ENCODE assay signal across 8 mouse cellular contexts in genomic region chr3:89159211-89159610, GRCm38 (mm10). TPM values are rescaled to one million over a fixed set of nuclear protein-coding genes. Genes with fewer than 3 reads are reported as not detected.
DNase-seq lines count a peak whose midpoint lies in the region; ATAC-seq and TF ChIP-seq lines count a peak whose summit lies in the region.

No protein-coding gene starts in this region.

- H3K27me3 ChIP-seq in cerebellum, adult 2 months (ENCODE audit: control insufficient read depth, insufficient read depth, low read length): no peaks in the 10 kb centered on the region
- H3K27me3 ChIP-seq in forebrain, embryonic 14.5 days (replicated peaks; ENCODE audit: control insufficient read depth, insufficient read depth, low read length): no peaks in the 10 kb centered on the region
- no peaks in the 10 kb centered on the region; the same call in 1 of the 2 replicates for H3K27me3 ChIP-seq in intestine, embryonic 14.5 days (replicated peaks; ENCODE audit: control insufficient read depth, insufficient read depth, low read length)
- peaks cover 17% of the 10 kb centered on the region for H3K27me3 ChIP-seq in liver, postnatal 0 days (ENCODE audit: insufficient read depth, low read length)
- no peaks in the 10 kb centered on the region for H3K27me3 ChIP-seq in neural tube, embryonic 15.5 days (replicated peaks)

- TF ChIP-seq EP300 in liver, postnatal 0 days (IDR thresholded peaks at IDR 0.05; ENCODE audit: low read depth): no peak

- no peaks in the 10 kb centered on the region for H3K9me3 ChIP-seq in forebrain, embryonic 14.5 days (replicated peaks; ENCODE audit: control insufficient read depth, low read length)
- no peaks in the 10 kb centered on the region for H3K9me3 ChIP-seq in intestine, embryonic 14.5 days (ENCODE audit: control insufficient read depth, low read length)
- H3K9me3 ChIP-seq in liver, postnatal 0 days (ENCODE audit: low read length): no peaks in the 10 kb centered on the region
- H3K9me3 ChIP-seq in neural tube, embryonic 15.5 days (replicated peaks): no peaks in the 10 kb centered on the region

- H3K27ac ChIP-seq in cerebellum, adult 2 months (ENCODE audit: insufficient read depth, low read length): no peak overlapping the region
- H3K27ac ChIP-seq in forebrain, embryonic 14.5 days (ENCODE audit: low read depth, low read length): no peak overlapping the region
- H3K27ac ChIP-seq in intestine, embryonic 14.5 days (ENCODE audit: low read depth): no peak overlapping the region
- no peak overlapping the region for H3K27ac ChIP-seq in liver, postnatal 0 days (ENCODE audit: low read depth)
- peak overlapping the region; percentile 72 for H3K27ac ChIP-seq in neural tube, embryonic 15.5 days (replicated peaks)

- no peak for TF ChIP-seq CTCF in cerebellum, adult 2 months (IDR thresholded peaks at IDR 0.05; ENCODE audit: borderline replicate concordance, insufficient read depth, low read depth, low read length)
- no peak for TF ChIP-seq CTCF in liver, postnatal 0 days (IDR thresholded peaks at IDR 0.05; ENCODE audit: low read depth)

- no peak for DNase-seq in cerebellum, adult 2 months
- DNase-seq in cerebellum, adult 9-11 months: no peak
- DNase-seq in adrenal gland, adult 18-20 months (ENCODE audit: low spot score in 2 of 2): peak; percentile 69 to 71
- peak; percentile 23 for DNase-seq in forebrain, embryonic 14.5 days (ENCODE audit: low spot score)
- peak; percentile 91 for DNase-seq in intestine, embryonic 14.5 days (ENCODE audit: low spot score)
- peak; percentile 77 for DNase-seq in liver, postnatal 0 days
- no peak for DNase-seq in frontal cortex, postnatal 10 days (ENCODE audit: low spot score in 2 of 2)

- peaks cover 8% of the 10 kb centered on the region; the same call in 1 of the 2 replicates for H3K4me1 ChIP-seq in cerebellum, adult 2 months (ENCODE audit: control insufficient read depth, insufficient read depth, low read length)
- peaks cover 11% of the 10 kb centered on the region; the same call in 1 of the 2 replicates for H3K4me1 ChIP-seq in forebrain, embryonic 14.5 days (ENCODE audit: control insufficient read depth, insufficient read depth, low read length)
- H3K4me1 ChIP-seq in intestine, embryonic 14.5 days (replicated peaks; ENCODE audit: control insufficient read depth, insufficient read depth, low read length): peaks cover 9% of the 10 kb centered on the region
- peaks cover 19% of the 10 kb centered on the region for H3K4me1 ChIP-seq in liver, postnatal 0 days (ENCODE audit: insufficient read depth)
- H3K4me1 ChIP-seq in neural tube, embryonic 15.5 days: peaks cover 38% of the 10 kb centered on the region

- no peak for TF ChIP-seq POLR2A in cerebellum, adult 2 months (IDR thresholded peaks at IDR 0.05; ENCODE audit: borderline replicate concordance, insufficient read depth, low read length)

- peak overlapping the region; percentile 65 for H3K4me3 ChIP-seq in cerebellum, adult 2 months (replicated peaks; ENCODE audit: insufficient read depth, low read depth, low read length)
- H3K4me3 ChIP-seq in forebrain, embryonic 14.5 days (ENCODE audit: low read depth, low read length): peak overlapping the region; percentile 73
- peak overlapping the region; percentile 57 for H3K4me3 ChIP-seq in intestine, embryonic 14.5 days (ENCODE audit: low read depth, low read length)
- H3K4me3 ChIP-seq in liver, postnatal 0 days (ENCODE audit: low read depth, low read length): peak overlapping the region; percentile 49
- peak overlapping the region; percentile 84 for H3K4me3 ChIP-seq in neural tube, embryonic 15.5 days (replicated peaks)

- 6% methylated on average over 13 of the region's 13 CpGs for WGBS in cerebellum, adult 2 months
- WGBS in forebrain, embryonic 14.5 days: 1% methylated on average over 13 of the region's 13 CpGs
- WGBS in intestine, embryonic 14.5 days: 3% methylated on average over 13 of the region's 13 CpGs
- 1% methylated on average over 13 of the region's 13 CpGs for WGBS in liver, postnatal 0 days (ENCODE audit: insufficient replicate concordance)
- under 1% methylated on average over 13 of the region's 13 CpGs for WGBS in neural tube, embryonic 15.5 days

- ATAC-seq in forebrain, embryonic 14.5 days: peak; percentile 13; the same call in 1 of the 2 replicates
- ATAC-seq in intestine, embryonic 14.5 days (replicated peaks; ENCODE audit: low FRiP score, low TSS enrichment, low read depth): peak; percentile 28; the same call in 1 of the 2 replicates
- ATAC-seq in liver, postnatal 0 days: peak; percentile 34; the same call in 1 of the 2 replicates
- ATAC-seq in neural tube, embryonic 15.5 days (ENCODE audit: low FRiP score): peak; percentile 51; the same call in 1 of the 2 replicates

- H3K36me3 ChIP-seq in forebrain, embryonic 14.5 days (ENCODE audit: control insufficient read depth, insufficient read depth, low read length): no peaks in the 10 kb centered on the region
- H3K36me3 ChIP-seq in intestine, embryonic 14.5 days (ENCODE audit: control insufficient read depth, insufficient read depth, low read length): no peaks in the 10 kb centered on the region
- no peaks in the 10 kb centered on the region for H3K36me3 ChIP-seq in liver, postnatal 0 days (replicated peaks; ENCODE audit: insufficient read depth, low read length)
- H3K36me3 ChIP-seq in neural tube, embryonic 15.5 days: no peaks in the 10 kb centered on the region

- H3K4me2 ChIP-seq in forebrain, embryonic 14.5 days (ENCODE audit: low read length): peak overlapping the region; percentile 95
- H3K4me2 ChIP-seq in intestine, embryonic 14.5 days (ENCODE audit: low read length): peak overlapping the region; percentile 98
- peak overlapping the region; percentile 91 for H3K4me2 ChIP-seq in liver, postnatal 0 days (ENCODE audit: low read depth, low read length)
- H3K4me2 ChIP-seq in neural tube, embryonic 15.5 days: peak overlapping the region; percentile 88

- H3K9ac ChIP-seq in forebrain, embryonic 14.5 days (ENCODE audit: low read length): peak overlapping the region; percentile 81
- peak overlapping the region; percentile 43; the same call in 1 of the 2 replicates for H3K9ac ChIP-seq in intestine, embryonic 14.5 days (ENCODE audit: low read length)
- no peak overlapping the region; the same call in 1 of the 2 replicates for H3K9ac ChIP-seq in liver, postnatal 0 days (replicated peaks)
- peak overlapping the region; percentile 78 for H3K9ac ChIP-seq in neural tube, embryonic 15.5 days (replicated peaks)

RNA-seq across cellular contexts. Expression of gene Hcn3, which starts 0.8 kb away (rescaled TPM):
- polyA plus RNA-seq in cerebellum, adult 2 months (2012; rRNA removed): 13.0 and 14.6 TPM in 2 replicates
- 1 to 10 TPM; 2.6 to 7.7 TPM for total RNA-seq in adrenal gland, adult 18-20 months (2021)
- 9.4 and 13.0 TPM in 2 replicates for polyA plus RNA-seq in forebrain, embryonic 14.5 days (2014; fragmentation: Nextera tagmentation; extraction: Ambion mirVana)
- polyA plus RNA-seq in intestine, embryonic 14.5 days (2014; fragmentation: Nextera tagmentation; extraction: Ambion mirVana): 1.8 and 2.5 TPM in 2 replicates
- 0.19 and 0.49 TPM in 2 replicates for polyA plus RNA-seq in liver, postnatal 0 days (2015; fragmentation: Nextera tagmentation; extraction: Ambion mirVana)
- 44.8 and 59.3 TPM in 2 replicates for polyA plus RNA-seq in neural tube, embryonic 15.5 days (2015; fragmentation: Nextera tagmentation; extraction: Ambion mirVana)

RNA-seq across cellular contexts. Expression of gene Clk2, which starts 5.4 kb away (rescaled TPM):
- 75.5 and 80.2 TPM in 2 replicates for polyA plus RNA-seq in cerebellum, adult 2 months (2012; rRNA removed)
- 10 to 100 TPM; 45.3 to 64.8 TPM for total RNA-seq in adrenal gland, adult 18-20 months (2021)
- 17.0 and 17.9 TPM in 2 replicates for polyA plus RNA-seq in forebrain, embryonic 14.5 days (2014; fragmentation: Nextera tagmentation; extraction: Ambion mirVana)
- 24.9 and 25.3 TPM in 2 replicates for polyA plus RNA-seq in intestine, embryonic 14.5 days (2014; fragmentation: Nextera tagmentation; extraction: Ambion mirVana)
- 5.0 and 5.7 TPM in 2 replicates for polyA plus RNA-seq in liver, postnatal 0 days (2015; fragmentation: Nextera tagmentation; extraction: Ambion mirVana)
- 20.2 and 22.5 TPM in 2 replicates for polyA plus RNA-seq in neural tube, embryonic 15.5 days (2015; fragmentation: Nextera tagmentation; extraction: Ambion mirVana)

RNA-seq across cellular contexts. Expression of gene Scamp3, which starts 18.1 kb away (rescaled TPM):
- 109 and 121 TPM in 2 replicates for polyA plus RNA-seq in cerebellum, adult 2 months (2012; rRNA removed)
- total RNA-seq in adrenal gland, adult 18-20 months (2021): 10 to 100 TPM; 72.1 to 87.0 TPM
- 90.5 and 104 TPM in 2 replicates for polyA plus RNA-seq in forebrain, embryonic 14.5 days (2014; fragmentation: Nextera tagmentation; extraction: Ambion mirVana)
- 98.1 and 101 TPM in 2 replicates for polyA plus RNA-seq in intestine, embryonic 14.5 days (2014; fragmentation: Nextera tagmentation; extraction: Ambion mirVana)
- 50.1 and 52.2 TPM in 2 replicates for polyA plus RNA-seq in liver, postnatal 0 days (2015; fragmentation: Nextera tagmentation; extraction: Ambion mirVana)
- 163 and 168 TPM in 2 replicates for polyA plus RNA-seq in neural tube, embryonic 15.5 days (2015; fragmentation: Nextera tagmentation; extraction: Ambion mirVana)

RNA-seq across cellular contexts. Expression of gene Pklr, which starts 23.3 kb away (rescaled TPM):
- 0.03 and 0.07 TPM in 2 replicates for polyA plus RNA-seq in cerebellum, adult 2 months (2012; rRNA removed)
- not detected for total RNA-seq in adrenal gland, adult 18-20 months (2021)
- polyA plus RNA-seq in forebrain, embryonic 14.5 days (2014; fragmentation: Nextera tagmentation; extraction: Ambion mirVana): 0.06 TPM in 1 of 2 replicates, not detected in the other
- polyA plus RNA-seq in intestine, embryonic 14.5 days (2014; fragmentation: Nextera tagmentation; extraction: Ambion mirVana): 13.3 and 15.8 TPM in 2 replicates
- 18.6 and 27.8 TPM in 2 replicates for polyA plus RNA-seq in liver, postnatal 0 days (2015; fragmentation: Nextera tagmentation; extraction: Ambion mirVana)
- 0.06 and 1.4 TPM in 2 replicates for polyA plus RNA-seq in neural tube, embryonic 15.5 days (2015; fragmentation: Nextera tagmentation; extraction: Ambion mirVana)

RNA-seq across cellular contexts. Expression of gene Fam189b, which starts 23.7 kb away (rescaled TPM):
- 86.8 and 97.7 TPM in 2 replicates for polyA plus RNA-seq in cerebellum, adult 2 months (2012; rRNA removed)
- 10 to 100 TPM; 15.4 to 16.2 TPM for total RNA-seq in adrenal gland, adult 18-20 months (2021)
- 14.7 and 21.7 TPM in 2 replicates for polyA plus RNA-seq in forebrain, embryonic 14.5 days (2014; fragmentation: Nextera tagmentation; extraction: Ambion mirVana)
- polyA plus RNA-seq in intestine, embryonic 14.5 days (2014; fragmentation: Nextera tagmentation; extraction: Ambion mirVana): 27.6 and 29.3 TPM in 2 replicates
- 1.4 and 2.1 TPM in 2 replicates for polyA plus RNA-seq in liver, postnatal 0 days (2015; fragmentation: Nextera tagmentation; extraction: Ambion mirVana)
- polyA plus RNA-seq in neural tube, embryonic 15.5 days (2015; fragmentation: Nextera tagmentation; extraction: Ambion mirVana): 41.4 and 47.2 TPM in 2 replicates

Comparison
In these comparisons a context has a peak if more than half of its experiments do, and no peak if none do; other contexts are left out.
1. DNase-seq: peak in adrenal gland, adult 18-20 months (2 of 2), forebrain, embryonic 14.5 days (single experiment), intestine, embryonic 14.5 days (single experiment) and liver, postnatal 0 days (single experiment); none in cerebellum, adult 2 months (0 of 2), cerebellum, adult 9-11 months (single experiment) and frontal cortex, postnatal 10 days (0 of 2).
2. Peak in every context shown above with its lines, with median percentiles within 50 percentile points of each other: H3K4me3 ChIP-seq, ATAC-seq and H3K4me2 ChIP-seq.